In genomic region chr8:119716730-119717299, GRCm38 (mm10) we compare ENCODE assay signal across 21 mouse cellular contexts. TPM values are rescaled to one million over a fixed set of nuclear protein-coding genes. Genes with fewer than 3 reads are reported as not detected.
DNase-seq lines count a peak whose midpoint lies in the region; ATAC-seq and TF ChIP-seq lines count a peak whose summit lies in the region.
"Had no signal": no experiment of that assay in that cellular context is flagged by ENCODE, and none has a peak within 500 bp of the region (broad histone marks: within the 10 kb centered on the region; RNA-seq: fewer than 3 reads in every experiment).

No protein-coding gene starts in this region.

- ATAC-seq in intestine, postnatal 0 days, result peak; percentile 37; the same call in 1 of the 2 replicates
- ATAC-seq in stomach, postnatal 0 days (ENCODE audit: low FRiP score, low TSS enrichment), result peak; percentile 75
- ATAC-seq: forebrain, postnatal 0 days had no signal

- H3K36me3 ChIP-seq in intestine, postnatal 0 days (ENCODE audit: control insufficient read depth, insufficient read depth), result no peaks in the 10 kb centered on the region
- no peaks in the 10 kb centered on the region for H3K36me3 ChIP-seq in stomach, postnatal 0 days (ENCODE audit: control insufficient read depth, insufficient read depth, low read length)
- H3K36me3 ChIP-seq: limb, embryonic 13.5 days had no signal

- H3K27ac ChIP-seq in intestine, postnatal 0 days (ENCODE audit: low read depth, low read length), result no peak overlapping the region
- peak overlapping the region; percentile 53 for H3K27ac ChIP-seq in stomach, postnatal 0 days (replicated peaks)
- H3K27ac ChIP-seq: hindbrain, embryonic 14.5 days; kidney, postnatal 0 days; limb, embryonic 13.5 days had no signal

- 0 out of 2 replicates have a peak, but pooled peaks cover 4% of the 10 kb centered on the region for H3K4me1 ChIP-seq in intestine, postnatal 0 days (replicated peaks; ENCODE audit: control insufficient read depth, insufficient read depth, low read length)
- peaks cover 3% of the 10 kb centered on the region; the same call in 1 of the 2 replicates for H3K4me1 ChIP-seq in stomach, postnatal 0 days (replicated peaks; ENCODE audit: control insufficient read depth, insufficient read depth)

- no peak overlapping the region for H3K9ac ChIP-seq in intestine, postnatal 0 days (ENCODE audit: low read depth, low read length)
- no peak overlapping the region for H3K9ac ChIP-seq in stomach, postnatal 0 days (ENCODE audit: low read length)
- H3K9ac ChIP-seq: forebrain, postnatal 0 days; hindbrain, embryonic 14.5 days; limb, embryonic 13.5 days; lung, embryonic 14.5 days had no signal

- no peak overlapping the region for H3K4me2 ChIP-seq in intestine, postnatal 0 days (replicated peaks; ENCODE audit: low read depth)
- H3K4me2 ChIP-seq in stomach, postnatal 0 days (replicated peaks; ENCODE audit: low read depth), result no peak overlapping the region
- H3K4me2 ChIP-seq: hindbrain, embryonic 14.5 days; limb, embryonic 13.5 days; lung, embryonic 14.5 days had no signal

- no peak for TF ChIP-seq EP300 in stomach, postnatal 0 days (optimal IDR thresholded peaks at IDR 0.05)

- no peaks in the 10 kb centered on the region for H3K9me3 ChIP-seq in intestine, postnatal 0 days (ENCODE audit: control insufficient read depth)
- no peaks in the 10 kb centered on the region for H3K9me3 ChIP-seq in stomach, postnatal 0 days (ENCODE audit: control insufficient read depth, low read length)
- H3K9me3 ChIP-seq: limb, embryonic 13.5 days; megakaryocyte, embryonic 14.5 days had no signal

- TF ChIP-seq CTCF in intestine, postnatal 0 days (IDR thresholded peaks at IDR 0.05; ENCODE audit: low read depth), result no peak
- no peak for TF ChIP-seq CTCF in stomach, postnatal 0 days (IDR thresholded peaks at IDR 0.05; ENCODE audit: low read depth)

- H3K4me3 ChIP-seq in intestine, postnatal 0 days (ENCODE audit: low read depth, low read length), result no peak overlapping the region
- no peak overlapping the region for H3K4me3 ChIP-seq in stomach, postnatal 0 days (ENCODE audit: low read depth, low read length)
- H3K4me3 ChIP-seq: limb, embryonic 13.5 days; megakaryocyte, embryonic 14.5 days had no signal

- no peaks in the 10 kb centered on the region for H3K27me3 ChIP-seq in intestine, postnatal 0 days (replicated peaks; ENCODE audit: control insufficient read depth, insufficient read depth, low read length)
- H3K27me3 ChIP-seq in stomach, postnatal 0 days (ENCODE audit: control insufficient read depth, insufficient read depth, low read length), result no peaks in the 10 kb centered on the region
- H3K27me3 ChIP-seq: limb, embryonic 13.5 days had no signal

- peak; percentile 51 to 69 for DNase-seq in lung, adult 18-20 months
- no peak for DNase-seq in lung, postnatal 14 days
- peak; percentile 28 for DNase-seq in embryo, embryonic 10.5 days (ENCODE audit: low spot score)
- DNase-seq in stomach, postnatal 0 days (ENCODE audit: low spot score), result peak; percentile 78
- no peak for DNase-seq in urinary bladder, postnatal 10 days (ENCODE audit: low spot score)
- DNase-seq in frontal cortex, postnatal 36 days (ENCODE audit: low spot score in 2 of 2), result no peak
- DNase-seq: adrenal gland, adult 2 months; cerebellum, adult 8-10 months; forebrain, postnatal 0 days; gastrocnemius, postnatal 10 days; heart, adult 11 months; heart, postnatal 36 days; lung, embryonic 14.5 days; retina, postnatal 1 day; thymus, postnatal 4 days had no signal

RNA-seq across cellular contexts. Expression of gene Atp2c2, which starts 17.0 kb away (rescaled TPM):
- polyA plus RNA-seq in intestine, postnatal 0 days (2015; fragmentation: Nextera tagmentation; extraction: Ambion mirVana), result 2.3 and 2.4 TPM in 2 replicates
- polyA plus RNA-seq in stomach, postnatal 0 days (2015; fragmentation: Nextera tagmentation; extraction: Ambion mirVana), result 7.7 and 8.8 TPM in 2 replicates
- polyA plus RNA-seq: adrenal gland, adult 2 months had no signal

RNA-seq across cellular contexts. Expression of gene Wfdc1, which starts 50.6 kb away (rescaled TPM):
- polyA plus RNA-seq in intestine, postnatal 0 days (2015; fragmentation: Nextera tagmentation; extraction: Ambion mirVana), result 15.5 and 15.6 TPM in 2 replicates
- polyA plus RNA-seq in stomach, postnatal 0 days (2015; fragmentation: Nextera tagmentation; extraction: Ambion mirVana), result 58.0 and 61.0 TPM in 2 replicates
- polyA plus RNA-seq: C2C12 had no signal

Comparison
In these comparisons a context has a peak if more than half of its experiments do, and no peak if none do; other contexts are left out.
1. DNase-seq: peak in lung, adult 18-20 months (2 of 2), embryo, embryonic 10.5 days (single experiment) and stomach, postnatal 0 days (single experiment); none in lung, postnatal 14 days (single experiment), urinary bladder, postnatal 10 days (single experiment) and frontal cortex, postnatal 36 days (0 of 2).